Mouse (Mus musculus) frontal cortex, postnatal 36 days (tissue): ENCODE measurements at regions not wholly inside any gene's neighbourhood (a gene's known extent, or its start where the extent isn't known, plus 50 kb on each side); places are given as distances from the start of the nearest gene placed in this dataset.

ENCODE experiments used
- DNase-seq, 2 experiments: peaks; one replicate each; pipeline ENCODE4 v3.0.0; 2022; ENCODE audit warnings: low spot score in 2 of 2

GRCm38 (mm10) chr4:97132650-97133049 lies 50.3 kb downstream of the Gm10192 start:
- DNase-seq: no peak

GRCm38 (mm10) chr4:97127780-97128179 lies 55.2 kb downstream of the Gm10192 start:
- peak; percentile 55 to 70 for DNase-seq

GRCm38 (mm10) chr4:97123861-97124260 lies 59.1 kb downstream of the Gm10192 start:
- no peak for DNase-seq

- no peak for DNase-seq
These were observed 61.0 kb downstream of the Gm10192 start for GRCm38 (mm10) chr4:97121952-97122351.

DNA sequence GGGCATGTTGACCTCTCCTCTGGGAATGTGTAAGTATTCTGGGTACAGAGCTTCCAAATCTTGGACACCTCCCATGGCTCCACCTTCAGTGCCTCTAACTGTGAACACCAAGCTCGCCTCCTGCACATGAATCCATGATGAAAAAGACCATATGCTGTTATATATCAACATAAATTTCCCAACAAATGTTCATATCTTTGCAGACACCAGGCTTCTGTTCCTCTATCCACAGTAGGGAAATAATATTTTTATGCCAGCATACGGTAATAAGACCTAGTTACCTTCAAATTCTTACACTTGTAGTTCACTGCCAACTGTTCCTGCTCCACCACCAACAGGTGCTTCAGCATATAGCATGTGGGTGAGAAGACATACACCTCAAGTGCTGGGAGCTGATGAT lies 63.5 kb downstream of the Gm10192 start:
- no peak for DNase-seq

GRCm38 (mm10) chr4:97117016-97117415 lies 66.0 kb downstream of the Gm10192 start:
- no peak for DNase-seq

GRCm38 (mm10) chr4:97102752-97103052 lies 80.3 kb downstream of the Gm10192 start:
- DNase-seq: no peak

DNA sequence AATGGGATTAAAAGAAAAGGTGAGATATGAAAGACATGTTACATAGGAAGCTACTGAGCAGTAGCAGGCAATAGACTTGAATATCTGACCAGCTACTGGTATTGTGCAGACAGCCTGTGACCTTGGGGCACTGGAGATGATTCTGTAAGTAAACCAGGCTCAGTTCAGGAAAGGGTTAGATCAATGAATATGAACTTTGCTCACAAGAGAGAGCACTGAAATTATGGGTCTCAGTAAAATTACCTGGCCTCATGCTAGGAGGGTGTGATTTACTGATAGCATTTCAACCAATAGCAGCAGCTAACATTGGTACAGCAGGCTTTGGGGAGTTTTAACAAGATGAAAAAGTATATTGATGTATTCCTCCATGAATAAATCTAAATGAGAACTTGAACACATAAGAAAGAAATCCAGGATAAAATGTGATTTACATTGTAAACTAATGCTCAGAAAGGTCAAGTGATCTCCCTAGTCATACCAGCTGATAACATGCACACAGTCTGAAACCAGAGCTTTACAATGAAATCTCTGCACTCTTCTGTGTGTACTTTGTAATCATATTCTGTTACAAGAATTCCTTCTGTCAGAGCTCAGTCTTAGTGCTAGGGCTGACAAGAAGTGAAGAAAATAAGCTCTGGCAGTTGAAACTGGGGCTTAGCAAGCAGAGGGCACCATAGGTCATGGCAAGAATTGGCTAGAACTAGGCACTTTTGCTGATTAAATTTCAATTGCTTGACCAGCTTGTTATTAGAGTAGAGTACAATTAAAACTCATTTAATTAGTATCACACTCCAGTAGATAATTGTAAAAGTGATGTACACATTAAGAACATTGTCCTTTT lies 80.8 kb downstream of the Gm10192 start:
- DNase-seq: no peak

DNA sequence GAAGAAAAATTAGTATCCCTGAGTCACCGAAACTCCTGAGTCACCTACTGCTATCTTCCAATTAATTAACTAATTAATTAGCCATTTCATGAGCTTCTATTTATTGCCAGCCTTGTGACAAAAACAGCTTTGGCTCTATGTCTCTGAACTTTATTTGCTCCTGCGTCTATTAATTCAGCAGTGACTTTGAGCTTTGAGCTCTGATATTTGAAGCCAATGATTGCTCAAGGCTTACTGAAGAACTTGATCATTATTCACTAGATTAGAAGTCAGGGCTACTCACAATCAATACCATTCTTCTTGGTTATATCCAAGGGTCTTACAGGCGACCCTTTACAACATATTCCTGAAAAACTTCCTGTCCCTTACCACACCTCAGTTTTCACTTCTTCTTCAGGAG lies 83.2 kb downstream of the Gm10192 start:
- no peak for DNase-seq

DNA sequence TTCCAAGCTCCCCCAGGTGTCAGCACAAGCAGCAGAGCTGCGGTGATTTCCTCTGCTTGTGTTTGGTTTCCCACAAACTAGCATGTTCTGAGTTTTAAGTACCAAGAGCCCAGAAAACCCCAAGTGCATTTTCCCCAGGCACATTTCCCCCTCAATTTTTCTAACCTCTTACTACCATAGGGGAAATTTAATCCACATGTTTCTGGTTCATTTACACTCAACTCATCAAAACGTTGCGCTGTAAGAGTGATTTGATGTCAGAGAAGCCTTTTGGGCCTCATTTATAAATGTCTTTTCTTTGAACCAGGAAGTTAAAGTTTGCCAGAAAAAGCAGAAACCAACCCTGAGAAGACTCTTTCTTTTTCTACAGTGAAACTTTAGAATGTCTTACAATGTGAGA lies 89.4 kb downstream of the Gm10192 start:
- no peak for DNase-seq

GRCm38 (mm10) chr4:97050735-97051134 lies 132.2 kb downstream of the Gm10192 start:
- no peak for DNase-seq

DNA sequence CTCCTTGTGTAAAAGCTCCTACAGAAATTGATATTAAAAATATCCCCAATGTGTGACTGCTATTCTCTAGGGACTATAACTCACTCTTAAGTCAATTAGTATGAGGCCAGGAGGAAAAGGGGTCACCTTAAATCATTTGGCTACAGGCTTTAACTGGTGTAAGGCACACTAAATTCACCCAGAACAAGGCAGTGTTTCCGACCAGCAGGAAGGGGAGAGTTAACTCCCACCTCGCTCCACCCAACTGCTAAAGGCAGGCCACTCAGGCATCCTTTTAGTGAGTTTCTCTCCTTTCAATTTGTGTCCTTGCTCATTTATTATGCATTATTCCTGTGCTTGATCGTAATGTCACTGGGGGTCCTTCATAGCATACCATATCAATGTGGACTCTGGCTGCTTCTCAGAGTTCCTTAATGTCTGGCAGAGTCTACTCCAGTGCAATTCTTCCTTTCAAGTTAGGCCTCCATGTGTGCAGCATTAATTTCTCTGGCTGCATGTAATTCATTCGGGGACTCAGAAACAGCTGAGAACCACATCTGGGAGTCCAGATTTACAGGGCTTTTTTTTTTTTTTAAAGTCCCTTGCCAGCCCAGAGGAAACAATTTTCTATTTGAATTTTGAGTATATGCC lies 133.8 kb downstream of the Gm10192 start:
- DNase-seq: no peak

GRCm38 (mm10) chr4:97037693-97038348 lies 145.1 kb downstream of the Gm10192 start:
- peak; percentile 48 to 68 for DNase-seq

DNA sequence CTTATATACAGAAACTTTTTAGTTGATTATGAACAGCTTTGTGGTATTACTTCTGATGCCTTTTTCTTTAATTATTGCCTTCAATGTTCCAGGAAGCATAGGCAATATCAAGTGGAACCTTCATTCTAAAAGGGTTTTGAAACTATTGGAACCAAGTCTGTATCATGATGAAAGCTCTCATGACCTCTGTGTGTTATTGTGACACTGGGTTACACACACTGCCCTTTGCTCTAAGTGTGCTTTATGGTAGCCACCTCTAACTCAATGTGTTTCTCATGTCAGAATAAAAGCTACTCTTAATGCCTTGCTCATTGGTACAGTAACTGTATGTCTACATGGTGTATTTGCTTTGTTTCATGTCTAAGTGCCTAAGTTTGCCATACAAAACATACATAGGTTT lies 154.0 kb downstream of the Gm10192 start:
- DNase-seq: no peak

DNA sequence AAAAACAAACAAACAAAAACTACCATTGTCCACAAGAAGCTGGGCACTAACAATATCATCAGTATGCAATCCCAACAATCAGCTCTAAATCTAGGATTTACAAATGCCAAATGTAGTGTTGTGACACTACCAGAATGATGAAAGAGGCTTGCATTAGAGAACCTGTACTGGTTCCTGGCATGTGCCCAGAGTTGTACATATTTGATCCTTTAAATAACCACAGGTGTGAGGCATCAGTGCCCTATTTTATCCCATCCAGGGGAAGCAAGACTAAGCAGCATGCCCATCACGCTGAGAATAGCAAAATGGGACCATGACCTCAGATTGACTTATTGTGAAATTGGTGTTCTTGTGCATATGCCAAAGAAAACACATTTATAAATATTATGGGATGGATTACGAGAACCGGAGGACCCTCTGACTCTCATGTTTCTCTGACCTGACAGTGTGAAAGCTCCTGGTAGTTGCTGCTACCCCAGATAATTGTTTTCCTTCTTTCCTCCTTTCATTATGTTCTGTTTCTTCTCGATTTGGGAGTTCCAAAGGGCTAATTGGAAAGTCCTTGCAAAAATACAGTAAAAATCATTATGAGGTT lies 157.4 kb downstream of the Gm10192 start:
- no peak for DNase-seq

DNA sequence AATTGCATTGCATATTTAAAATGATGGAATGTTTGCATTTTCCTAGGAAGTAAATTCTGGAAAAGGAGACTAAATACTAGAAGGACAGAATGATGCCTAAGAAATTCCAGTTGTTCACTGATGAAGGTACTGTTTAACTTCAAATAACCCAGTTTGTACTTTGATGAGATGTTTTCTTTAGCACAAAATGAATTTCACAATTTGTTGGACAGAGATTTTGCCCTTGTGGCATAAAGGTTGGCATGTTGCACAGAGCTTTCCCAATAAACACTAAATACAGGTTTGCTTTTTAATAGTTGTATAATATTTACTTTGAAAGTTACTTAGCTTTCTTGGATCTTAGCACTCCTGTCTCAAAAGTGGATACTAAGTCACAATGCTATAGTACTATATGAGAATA lies 181.6 kb downstream of the Gm10192 start:
- DNase-seq: no peak

GRCm38 (mm10) chr4:96980311-96980710 lies 195.3 kb upstream of the Gm12695 start:
- DNase-seq: peak in 1 of 2 experiments; percentile 14

GRCm38 (mm10) chr4:96979876-96980275 lies 194.9 kb upstream of the Gm12695 start:
- no peak for DNase-seq

DNA sequence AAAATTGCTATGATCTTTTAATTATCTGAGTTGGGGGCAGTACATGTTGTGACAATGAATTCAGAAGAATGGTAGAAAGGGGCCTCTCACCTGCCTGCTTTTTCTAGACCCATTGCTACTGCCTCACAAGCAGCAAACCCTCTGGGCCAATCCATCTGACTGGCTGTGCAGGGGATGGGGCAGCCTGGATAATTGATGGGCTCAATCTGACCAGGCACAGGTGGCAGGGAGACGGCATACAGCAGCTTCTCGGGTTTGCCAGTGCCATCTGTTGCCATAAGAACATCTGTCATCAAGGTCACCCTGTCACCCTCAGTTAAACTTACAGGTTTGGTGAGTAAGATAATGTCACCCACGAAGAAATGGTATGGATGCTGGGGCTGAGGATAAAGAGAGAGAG lies 189.9 kb upstream of the Gm12695 start:
- DNase-seq: no peak

- no peak for DNase-seq
These were observed 188.8 kb upstream of the Gm12695 start for GRCm38 (mm10) chr4:96973804-96974203.

- DNase-seq: peak in 1 of 2 experiments; percentile 40
These were observed 184.2 kb upstream of the Gm12695 start for GRCm38 (mm10) chr4:96969199-96969598.

DNA sequence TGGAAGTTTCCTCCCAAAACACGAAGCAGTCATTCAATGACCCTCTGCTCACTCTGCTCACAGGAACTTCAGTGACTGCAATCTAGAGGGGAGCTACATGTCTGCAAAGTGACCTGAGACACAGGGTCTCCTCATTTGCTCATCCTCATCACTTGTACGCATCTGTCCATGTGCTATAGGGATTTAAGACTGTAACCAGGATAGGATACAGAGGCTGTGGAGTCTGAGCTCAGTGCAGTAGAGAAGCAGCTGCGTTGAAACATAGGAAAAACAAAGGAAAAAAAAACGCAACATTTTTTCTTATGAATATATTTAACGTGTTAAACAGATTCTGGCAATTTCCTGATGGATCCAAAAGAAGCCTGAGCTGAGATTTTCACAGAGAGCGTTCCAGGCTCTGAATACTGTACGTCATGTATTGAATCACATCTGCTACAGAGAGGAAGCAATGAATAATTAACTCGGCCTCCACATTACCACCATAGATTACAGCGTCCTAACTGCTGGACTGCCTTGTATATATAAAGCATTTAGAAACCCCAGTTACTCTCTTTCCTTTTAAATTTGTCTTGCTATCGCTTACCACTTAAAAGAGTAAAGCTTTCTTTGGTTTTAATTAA lies 183.7 kb upstream of the Gm12695 start:
- peak in 1 of 2 experiments; percentile 57 for DNase-seq
